In the genomic region with DNA sequence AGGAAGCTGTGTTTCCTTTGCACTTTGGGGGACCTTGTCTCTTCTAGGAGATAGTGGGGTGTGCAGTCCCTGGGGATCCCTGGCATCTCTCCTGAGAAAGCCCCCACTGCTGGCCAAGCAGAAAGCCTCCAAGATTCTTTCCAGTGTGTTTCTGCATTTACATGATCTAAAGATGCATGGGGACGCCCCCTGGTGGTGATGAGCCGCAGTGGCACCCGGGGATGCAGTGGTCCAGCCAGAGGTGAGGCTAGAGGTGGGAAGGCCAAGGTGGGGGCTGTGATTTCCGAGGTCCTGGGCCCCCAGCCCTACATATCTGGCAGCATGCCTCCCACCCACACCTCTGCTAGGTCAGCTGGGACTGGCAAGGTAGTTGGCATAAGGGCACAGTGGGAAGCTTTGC, we compare ENCODE assay signal across 8 mouse cellular contexts. TPM values are rescaled to one million over a fixed set of nuclear protein-coding genes. Genes with fewer than 3 reads are reported as not detected.
DNase-seq lines count a peak whose midpoint lies in the region; ATAC-seq and TF ChIP-seq lines count a peak whose summit lies in the region.
"Had no signal": no experiment of that assay in that cellular context is flagged by ENCODE, and none has a peak within 500 bp of the region (broad histone marks: within the 10 kb centered on the region; RNA-seq: fewer than 3 reads in every experiment).

No protein-coding gene starts in this region.

- no peaks in the 10 kb centered on the region for H3K36me3 ChIP-seq in spleen, adult 2 months (ENCODE audit: control insufficient read depth, insufficient read depth, low read length)

- no peak overlapping the region for H3K27ac ChIP-seq in spleen, adult 2 months (ENCODE audit: insufficient read depth, low read length)

- peak; percentile 91; the same call in 1 of the 2 replicates for TF ChIP-seq CTCF in spleen, adult 2 months (IDR thresholded peaks at IDR 0.05; ENCODE audit: extremely low read depth, insufficient read depth, insufficient read length, insufficient replicate concordance)

- H3K4me1 ChIP-seq in spleen, adult 2 months (ENCODE audit: control insufficient read depth, insufficient read depth, insufficient read length), result no peaks in the 10 kb centered on the region; the same call in 1 of the 2 replicates

- no peak for TF ChIP-seq POLR2A in spleen, adult 2 months (IDR thresholded peaks at IDR 0.05; ENCODE audit: low read depth, low read length)

- ATAC-seq in megakaryocyte, adult 5-6 weeks (ENCODE audit: poor library complexity, severe bottlenecking), result peak; percentile 62

- DNase-seq in CD8-positive naive resting alpha-beta T cell, adult 2 months (ENCODE audit: low read depth in 2 of 2, low spot score in 2 of 2), result peak; percentile 73 to 79
- peak; percentile 16 for DNase-seq in MEL-GATA-1-ER (ENCODE audit: extremely low read depth, low read depth)
- DNase-seq in cerebellum, adult 9-10 months, result peak; percentile 88
- peak; percentile 38 for DNase-seq in gastrocnemius, postnatal 25 days
- DNase-seq in layer of hippocampus, postnatal 14 days (ENCODE audit: low spot score in 2 of 2), result peak; percentile 69 to 79
- peak in 1 of 2 experiments; percentile 71 for DNase-seq in spleen, adult 2 months (ENCODE audit: low read depth in 1 of 2, low spot score in 2 of 2)

- 1% methylated on average over 4 of the region's 4 CpGs for WGBS in spleen, adult 2 months

- no peak overlapping the region for H3K4me3 ChIP-seq in spleen, adult 2 months (ENCODE audit: extremely low read depth, insufficient read depth, insufficient read length)
- H3K4me3 ChIP-seq: limb, embryonic 12.5 days had no signal

- no peaks in the 10 kb centered on the region for H3K27me3 ChIP-seq in spleen, adult 2 months (ENCODE audit: control insufficient read depth, insufficient read depth, low read length)
- H3K27me3 ChIP-seq: limb, embryonic 12.5 days had no signal

RNA-seq across cellular contexts. Expression of gene Hmcn2, which starts 19.2 kb away (rescaled TPM):
- 10 to 100 TPM; 33.0 to 38.1 TPM for total RNA-seq in gastrocnemius, postnatal 25 days (2021)
- total RNA-seq in layer of hippocampus, postnatal 14 days (2021), result under 1 TPM; 0.30 to 0.69 TPM
- total RNA-seq in megakaryocyte, adult 5-6 weeks (2015), result 0.02 TPM in 1 of 2 replicates, not detected in the other
- total RNA-seq in megakaryocyte, adult 5-6 weeks (2017), result 0.26 TPM in 1 of 2 replicates, not detected in the other
- 1.1 and 1.2 TPM in 2 replicates for polyA plus RNA-seq in spleen, adult 2 months (2012; rRNA removed)
- polyA plus RNA-seq: limb, embryonic 12.5 days had no signal

RNA-seq across cellular contexts. Expression of gene Ncs1, which starts 49.4 kb away (rescaled TPM):
- total RNA-seq in gastrocnemius, postnatal 25 days (2021), result 1 to 10 TPM; 4.7 to 4.8 TPM
- 100 to 1,000 TPM; 173 to 197 TPM for total RNA-seq in layer of hippocampus, postnatal 14 days (2021)
- total RNA-seq in megakaryocyte, adult 5-6 weeks (2015), result 0.14 TPM in 1 of 2 replicates, not detected in the other
- total RNA-seq in megakaryocyte, adult 5-6 weeks (2017), result 0.15 and 0.37 TPM in 2 replicates
- 1.2 and 1.3 TPM in 2 replicates for polyA plus RNA-seq in spleen, adult 2 months (2012; rRNA removed)

Comparison
In these comparisons a context has a peak if more than half of its experiments do, and no peak if none do; other contexts are left out.
1. RNA of gene Hmcn2, which starts 19.2 kb away (total RNA-seq): 33.0 to 38.1 TPM in gastrocnemius, postnatal 25 days; 0.30 to 0.69 TPM in layer of hippocampus, postnatal 14 days and 0.02 to 0.26 TPM in megakaryocyte, adult 5-6 weeks; every median in the first group is over 10 times any median in the second.
2. RNA of gene Ncs1, which starts 49.4 kb away (total RNA-seq): 173 to 197 TPM in layer of hippocampus, postnatal 14 days; 4.7 to 4.8 TPM in gastrocnemius, postnatal 25 days and 0.14 to 0.37 TPM in megakaryocyte, adult 5-6 weeks; every median in the first group is over 10 times any median in the second.